Mouse (Mus musculus) leukemia stem cell, adult 10-12 weeks (primary cell): Measurements from ENCODE around the gene Tgfbr3. TPM values are rescaled to one million over a fixed set of nuclear protein-coding genes. Genes with fewer than 3 reads are reported as not detected.

ENCODE experiments used
- polyA plus RNA-seq: library from polyadenylated mRNA; stranded (reverse); fragments of >175 nt; gene quantifications from 2 replicates; pipeline ENCODE4 v1.2.3, GENCODE M21; 2012; ENCODE audit warnings: low replicate concordance

The Tgfbr3 gene
- polyA plus RNA-seq: 3.3 and 7.2 TPM in 2 replicates

GRCm38 (mm10) chr5:107289234-107289764 lies at the start of gene Tgfbr3:
TSS of gene Tgfbr3 (minus strand) at chr5:107289629.

GRCm38 (mm10) chr5:107330916-107331421 lies 41.5 kb upstream of the Tgfbr3 start, which contains the start of gene Brdt:
TSS of gene Brdt (plus strand) at chr5:107331159.

Other genes starting within 250 kb of the Tgfbr3 start
- gene Brdt, start 41.5 kb upstream of the Tgfbr3 start, polyA plus RNA-seq: 0.16 TPM in 1 of 2 replicates, not detected in the other
- not detected in 2 replicates for gene Ephx4, start 113.1 kb upstream of the Tgfbr3 start, polyA plus RNA-seq
- gene Lpcat2b, start 141.9 kb upstream of the Tgfbr3 start, polyA plus RNA-seq: not detected in 2 replicates
- 0.19 and 1.7 TPM in 2 replicates for gene Btbd8, start 148.4 kb upstream of the Tgfbr3 start, polyA plus RNA-seq
- gene Gm42669, start 218.0 kb upstream of the Tgfbr3 start, polyA plus RNA-seq: 0.05 TPM in 1 of 2 replicates, not detected in the other
- gene 1700028K03Rik, start 245.1 kb upstream of the Tgfbr3 start, polyA plus RNA-seq: not detected in 2 replicates